Mouse (Mus musculus) stomach, embryonic 15.5 days (tissue): ENCODE measurements around the gene Krt81. TPM values are rescaled to one million over a fixed set of nuclear protein-coding genes. Genes with fewer than 3 reads are reported as not detected.

Experiments used
- polyA plus RNA-seq: library from polyadenylated mRNA; unstranded; fragments of >200 nt; fragmentation: Nextera tagmentation; extraction: Ambion mirVana; gene quantifications from 2 replicates; pipeline ENCODE4 v1.2.1, GENCODE M21; 2015

Krt81 gene
- polyA plus RNA-seq, 1 experiment from 2014 or later: not detected

Other genes starting within 250 kb of the Krt81 start
- 6.0 and 7.3 TPM in 2 replicates for gene Grasp, start 239.6 kb downstream of the Krt81 start, polyA plus RNA-seq
- 10.6 and 11.2 TPM in 2 replicates for gene Nr4a1, start 209.5 kb downstream of the Krt81 start, polyA plus RNA-seq
- 66.0 and 66.4 TPM in 2 replicates for gene Atg101, start 179.5 kb downstream of the Krt81 start, polyA plus RNA-seq
- gene 6030408B16Rik, start 170.5 kb downstream of the Krt81 start, polyA plus RNA-seq: 9.5 and 11.6 TPM in 2 replicates
- gene Krt80, start 93.6 kb downstream of the Krt81 start, polyA plus RNA-seq: 7.7 and 12.7 TPM in 2 replicates
- 172 and 231 TPM in 2 replicates for gene Krt7, start 52.7 kb downstream of the Krt81 start, polyA plus RNA-seq
- gene Krt87, start 24.9 kb downstream of the Krt81 start, polyA plus RNA-seq: 0.24 and 0.40 TPM in 2 replicates
- gene Krt88, start 16.0 kb downstream of the Krt81 start, polyA plus RNA-seq: 0.14 TPM in 1 of 2 replicates, not detected in the other
- gene Krt86, start 9.7 kb upstream of the Krt81 start, polyA plus RNA-seq: 0.06 TPM in 1 of 2 replicates, not detected in the other
- gene Krt83, start 27.8 kb upstream of the Krt81 start, polyA plus RNA-seq: 0.10 and 0.30 TPM in 2 replicates
- gene Gm49425, start 53.5 kb upstream of the Krt81 start, polyA plus RNA-seq: not detected in 2 replicates
- gene Krt84, start 69.1 kb upstream of the Krt81 start, polyA plus RNA-seq: not detected in 2 replicates
- not detected in 2 replicates for gene Krt82, start 86.9 kb upstream of the Krt81 start, polyA plus RNA-seq
- 0.10 and 0.19 TPM in 2 replicates for gene Krt90, start 99.2 kb upstream of the Krt81 start, polyA plus RNA-seq
- gene Krt75, start 110.2 kb upstream of the Krt81 start, polyA plus RNA-seq: 0.21 and 0.34 TPM in 2 replicates
- not detected in 2 replicates for gene Gm5414, start 164.4 kb upstream of the Krt81 start, polyA plus RNA-seq
- gene Gm5478, start 183.6 kb upstream of the Krt81 start, polyA plus RNA-seq: 0.08 TPM in 1 of 2 replicates, not detected in the other
- gene Krt6b, start 216.5 kb upstream of the Krt81 start, polyA plus RNA-seq: 1.4 and 3.4 TPM in 2 replicates
- gene Krt6a, start 230.6 kb upstream of the Krt81 start, polyA plus RNA-seq: 90.3 and 179 TPM in 2 replicates
- gene Krt5, start 249.1 kb upstream of the Krt81 start, polyA plus RNA-seq: 187 and 301 TPM in 2 replicates